Mouse (Mus musculus) midbrain, embryonic 12.5 days (tissue): ENCODE results near the gene Smlr1. TPM values are rescaled to one million over a fixed set of nuclear protein-coding genes. Genes with fewer than 3 reads are reported as not detected.

ENCODE experiments used
- ATAC-seq: fragments of 200-750 bp; cut with Nextera tagmentation; 2 replicates; pipeline ENCODE4 v1.8.0; 2017; ENCODE audit warnings: low read depth, moderate TSS enrichment, moderate library complexity; ENCODE audit not compliant: low FRiP score
- H3K27ac ChIP-seq: fragments of 300-500 bp; sonication (generic); replicated peaks from 2 replicates; pipeline ENCODE4 v1.5.1; 2016; ENCODE audit warnings: mild to moderate bottlenecking
- H3K27me3 ChIP-seq: fragments of 300-500 bp; sonication (generic); 2 replicates; pipeline ENCODE4 v1.6.1; 2016; ENCODE audit warnings: mild to moderate bottlenecking
- H3K36me3 ChIP-seq: fragments of 300-500 bp; sonication (generic); 2 replicates; pipeline ENCODE4 v1.6.1; 2016
- H3K4me1 ChIP-seq: fragments of 300-500 bp; sonication (generic); 2 replicates; pipeline ENCODE4 v1.6.1; 2016
- H3K4me2 ChIP-seq: fragments of 300-500 bp; sonication (generic); replicated peaks from 2 replicates; pipeline ENCODE4 v1.6.1; 2016; ENCODE audit warnings: mild to moderate bottlenecking, moderate library complexity
- H3K4me3 ChIP-seq: fragments of 300-500 bp; sonication (generic); 2 replicates; pipeline ENCODE4 v1.5.1; 2016; ENCODE audit warnings: mild to moderate bottlenecking
- H3K9ac ChIP-seq: fragments of 300-500 bp; sonication (generic); replicated peaks from 2 replicates; pipeline ENCODE4 v1.6.1; 2016; ENCODE audit warnings: mild to moderate bottlenecking, moderate library complexity
- H3K9me3 ChIP-seq: fragments of 300-500 bp; sonication (generic); 2 replicates; pipeline ENCODE4 v1.6.1; 2016; ENCODE audit warnings: mild to moderate bottlenecking
- whole genome bisulfite sequencing: fragments of 180-500 bp; shearing (Covaris S2); methylation state at CpG from one replicate; pipeline ENCODE4 v1.1.7; 2016; 5-methylcytosine and 5-hydroxymethylcytosine counted together
- polyA plus RNA-seq: library from polyadenylated mRNA; unstranded; fragments of >200 nt; fragmentation: Nextera tagmentation; extraction: Ambion mirVana; gene quantifications from 2 replicates; pipeline ENCODE4 v1.2.1, GENCODE M21; 2016

Gene Smlr1
- polyA plus RNA-seq, 1 experiment from 2014 or later, result not detected

GRCm38 (mm10) chr10:25533105-25533504 is 3.0 kb downstream of the Smlr1 start:
- WGBS, result 86% methylated on average over 2 of the region's 2 CpGs
- ATAC-seq, result no peak
- no peak overlapping the region for H3K27ac ChIP-seq
- no peaks in the 10 kb centered on the region for H3K9me3 ChIP-seq
- H3K4me2 ChIP-seq, result no peak overlapping the region
- H3K36me3 ChIP-seq, result no peaks in the 10 kb centered on the region
- no peak overlapping the region for H3K4me3 ChIP-seq
- H3K9ac ChIP-seq, result no peak overlapping the region
- no peaks in the 10 kb centered on the region for H3K27me3 ChIP-seq
- H3K4me1 ChIP-seq, result no peaks in the 10 kb centered on the region

GRCm38 (mm10) chr10:25531335-25531734 is 4.7 kb downstream of the Smlr1 start:
- Histone ChIP-seq H3K9ac (no peak overlapping the region), H3K27ac (no peak overlapping the region), H3K4me3 (no peak overlapping the region), H3K4me1 (no peaks in the 10 kb centered on the region), H3K9me3 (no peaks in the 10 kb centered on the region), H3K27me3 (no peaks in the 10 kb centered on the region), H3K36me3 (no peaks in the 10 kb centered on the region), H3K4me2 (no peak overlapping the region)
- WGBS, result 90% methylated on average over 13 of the region's 13 CpGs
- no peak for ATAC-seq

- Histone ChIP-seq H3K9me3 (no peaks in the 10 kb centered on the region), H3K4me1 (no peaks in the 10 kb centered on the region), H3K27me3 (no peaks in the 10 kb centered on the region), H3K27ac (no peak overlapping the region), H3K9ac (no peak overlapping the region), H3K36me3 (no peaks in the 10 kb centered on the region), H3K4me2 (no peak overlapping the region), H3K4me3 (no peak overlapping the region)
- WGBS, result 91% methylated on average over 3 of the region's 3 CpGs
- ATAC-seq, result no peak
Measured at GRCm38 (mm10) chr10:25527126-25527525, 8.9 kb downstream of the Smlr1 start.

- Histone ChIP-seq H3K9ac (no peak overlapping the region), H3K27me3 (no peaks in the 10 kb centered on the region), H3K9me3 (no peaks in the 10 kb centered on the region), H3K4me3 (no peak overlapping the region), H3K36me3 (no peaks in the 10 kb centered on the region), H3K4me1 (no peaks in the 10 kb centered on the region), H3K4me2 (no peak overlapping the region), H3K27ac (no peak overlapping the region)
- no peak for ATAC-seq
- WGBS, result 90% methylated on average over 4 of the region's 4 CpGs
Measured at GRCm38 (mm10) chr10:25526622-25527021, 9.4 kb downstream of the Smlr1 start.

- WGBS, result 86% methylated on average over 4 of the region's 4 CpGs
- H3K4me2 ChIP-seq, result no peak overlapping the region
- no peaks in the 10 kb centered on the region for H3K27me3 ChIP-seq
- H3K4me3 ChIP-seq, result no peak overlapping the region
- no peak overlapping the region for H3K27ac ChIP-seq
- H3K9ac ChIP-seq, result no peak overlapping the region
- no peaks in the 10 kb centered on the region for H3K36me3 ChIP-seq
- ATAC-seq, result no peak
- H3K4me1 ChIP-seq, result no peaks in the 10 kb centered on the region
- no peaks in the 10 kb centered on the region for H3K9me3 ChIP-seq
Measured at GRCm38 (mm10) chr10:25526156-25526555, 9.9 kb downstream of the Smlr1 start.

GRCm38 (mm10) chr10:25523727-25524126 is 12.3 kb downstream of the Smlr1 start:
- H3K9ac ChIP-seq, result no peak overlapping the region
- 82% methylated on average over 8 of the region's 8 CpGs for WGBS

GRCm38 (mm10) chr10:25520428-25520827 is 15.6 kb downstream of the Smlr1 start:
- WGBS, result 88% methylated on average over 5 of the region's 5 CpGs
- Histone ChIP-seq H3K4me3 (no peak overlapping the region), H3K27ac (no peak overlapping the region), H3K27me3 (no peaks in the 10 kb centered on the region), H3K4me2 (no peak overlapping the region), H3K9me3 (no peaks in the 10 kb centered on the region), H3K4me1 (no peaks in the 10 kb centered on the region), H3K9ac (no peak overlapping the region), H3K36me3 (0 out of 2 replicates have a peak, but pooled peaks cover 3% of the 10 kb centered on the region)
- ATAC-seq, result no peak

More at GRCm38 (mm10) chr10:25523727-25524126, 12.3 kb downstream of the Smlr1 start:
- Histone ChIP-seq H3K4me3 (no peak overlapping the region), H3K4me1 (no peaks in the 10 kb centered on the region), H3K9me3 (no peaks in the 10 kb centered on the region), H3K27me3 (no peaks in the 10 kb centered on the region), H3K27ac (no peak overlapping the region), H3K4me2 (no peak overlapping the region), H3K36me3 (no peaks in the 10 kb centered on the region)
- ATAC-seq, result no peak

GRCm38 (mm10) chr10:25519954-25520353 is 16.1 kb downstream of the Smlr1 start:
- Histone ChIP-seq H3K9me3 (no peaks in the 10 kb centered on the region), H3K9ac (no peak overlapping the region), H3K27ac (no peak overlapping the region), H3K27me3 (no peaks in the 10 kb centered on the region), H3K4me1 (no peaks in the 10 kb centered on the region), H3K4me2 (no peak overlapping the region), H3K4me3 (no peak overlapping the region), H3K36me3 (0 out of 2 replicates have a peak, but pooled peaks cover 3% of the 10 kb centered on the region)
- ATAC-seq, result no peak
- 72% methylated on average over 3 of the region's 3 CpGs for WGBS

GRCm38 (mm10) chr10:25513821-25514220 is 22.2 kb downstream of the Smlr1 start:
- Histone ChIP-seq H3K9ac (no peak overlapping the region), H3K27ac (no peak overlapping the region), H3K4me2 (no peak overlapping the region), H3K4me3 (no peak overlapping the region), H3K9me3 (no peaks in the 10 kb centered on the region), H3K36me3 (0 out of 2 replicates have a peak, but pooled peaks cover 3% of the 10 kb centered on the region), H3K4me1 (no peaks in the 10 kb centered on the region), H3K27me3 (no peaks in the 10 kb centered on the region)
- no peak for ATAC-seq
- WGBS, result 91% methylated on average over 1 of the region's 1 CpGs

GRCm38 (mm10) chr10:25503250-25503649 is 32.8 kb downstream of the Smlr1 start:
- Histone ChIP-seq H3K36me3 (no peaks in the 10 kb centered on the region), H3K9ac (no peak overlapping the region), H3K4me1 (no peaks in the 10 kb centered on the region), H3K4me2 (no peak overlapping the region), H3K27ac (no peak overlapping the region), H3K4me3 (no peak overlapping the region), H3K27me3 (no peaks in the 10 kb centered on the region), H3K9me3 (no peaks in the 10 kb centered on the region)
- no peak for ATAC-seq
- 91% methylated on average over 5 of the region's 5 CpGs for WGBS

GRCm38 (mm10) chr10:25499323-25500071 is 36.6 kb downstream of the Smlr1 start:
- Histone ChIP-seq H3K36me3 (no peaks in the 10 kb centered on the region), H3K9me3 (no peaks in the 10 kb centered on the region), H3K4me2 (no peak overlapping the region), H3K27me3 (no peaks in the 10 kb centered on the region), H3K27ac (no peak overlapping the region), H3K4me3 (no peak overlapping the region), H3K4me1 (no peaks in the 10 kb centered on the region), H3K9ac (no peak overlapping the region)
- 57% methylated on average over 10 of the region's 10 CpGs for WGBS
- ATAC-seq, result no peak

GRCm38 (mm10) chr10:25488456-25488855 is 47.6 kb downstream of the Smlr1 start:
- Histone ChIP-seq H3K36me3 (no peaks in the 10 kb centered on the region), H3K27me3 (no peaks in the 10 kb centered on the region), H3K4me1 (no peaks in the 10 kb centered on the region), H3K9me3 (no peaks in the 10 kb centered on the region), H3K4me3 (no peak overlapping the region), H3K4me2 (no peak overlapping the region), H3K9ac (no peak overlapping the region), H3K27ac (no peak overlapping the region)
- ATAC-seq, result 0 out of 2 replicates have a peak, but pooled peaks have one; percentile 70
- 23% methylated on average over 1 of the region's 1 CpGs for WGBS

GRCm38 (mm10) chr10:25482791-25483190 is 53.3 kb downstream of the Smlr1 start:
- H3K9me3 ChIP-seq, result no peaks in the 10 kb centered on the region
- H3K4me3 ChIP-seq, result no peak overlapping the region
- H3K4me2 ChIP-seq, result no peak overlapping the region
- no peak for ATAC-seq
- no peaks in the 10 kb centered on the region for H3K36me3 ChIP-seq
- 75% methylated on average over 5 of the region's 5 CpGs for WGBS
- H3K9ac ChIP-seq, result no peak overlapping the region
- H3K27me3 ChIP-seq, result no peaks in the 10 kb centered on the region
- H3K27ac ChIP-seq, result no peak overlapping the region
- no peaks in the 10 kb centered on the region for H3K4me1 ChIP-seq
